Mouse (Mus musculus): ENCODE measurements around the gene Pdzd2. TPM values are rescaled to one million over a fixed set of nuclear protein-coding genes. Genes with fewer than 3 reads are reported as not detected.
"Not testable (repeated sequence)": the region's sequence is repeated elsewhere in the genome, so short reads cannot be mapped to it uniquely, and the experiment has no call there.

Gene Pdzd2
- total RNA-seq, 2 experiments from 2014 or later, result 136 to 185 TPM

GRCm38 (mm10) chr15:12368357-12368756 is 371.4 kb downstream of the Pdzd2 start:
- DNase-seq, result no peak
- intact Hi-C loops (cut with DNase I), result loop anchor here (2.0 kb wide), 1 partner anchor 426 kb away; no protein-coding TSS in a partner anchor

- intact Hi-C loops (cut with DNase I), result loop anchor here (2.0 kb wide), 1 partner anchor 427 kb away; no protein-coding TSS in a partner anchor
- peak; percentile 32 to 38 for DNase-seq
These were observed 372.2 kb downstream of the Pdzd2 start for GRCm38 (mm10) chr15:12367306-12368080.

GRCm38 (mm10) chr15:12366580-12367305 is 373.0 kb downstream of the Pdzd2 start:
- intact Hi-C loops (cut with DNase I); DNase-seq: not testable (repeated sequence)

- intact Hi-C loops (cut with DNase I), result no loop called here
- no peak for DNase-seq
These were observed 373.7 kb downstream of the Pdzd2 start for GRCm38 (mm10) chr15:12366072-12366469.

- DNase-seq, result no peak
- intact Hi-C loops (cut with DNase I), result no loop called here
These were observed 374.2 kb downstream of the Pdzd2 start for GRCm38 (mm10) chr15:12365416-12366071.

- intact Hi-C loops (cut with DNase I), result no loop called here
- no peak for DNase-seq
These were observed 375.6 kb downstream of the Pdzd2 start for GRCm38 (mm10) chr15:12364096-12364495.

GRCm38 (mm10) chr15:12362701-12363040 is 377.1 kb downstream of the Pdzd2 start:
- intact Hi-C loops (cut with DNase I), result no loop called here
- no peak for DNase-seq

GRCm38 (mm10) chr15:12362001-12362700 is 377.6 kb downstream of the Pdzd2 start:
- DNase-seq, result no peak
- intact Hi-C loops (cut with DNase I), result no loop called here

GRCm38 (mm10) chr15:12360519-12361212 is 379.1 kb downstream of the Pdzd2 start:
- no peak for DNase-seq
- intact Hi-C loops (cut with DNase I), result no loop called here

- intact Hi-C loops (cut with DNase I), result no loop called here
These were observed 381.3 kb downstream of the Pdzd2 start for GRCm38 (mm10) chr15:12358384-12358783.

GRCm38 (mm10) chr15:12357459-12357858 is 382.3 kb downstream of the Pdzd2 start:
- no peak for DNase-seq
- intact Hi-C loops (cut with DNase I), result no loop called here

More at GRCm38 (mm10) chr15:12358384-12358783, 381.3 kb downstream of the Pdzd2 start:
- no peak for DNase-seq

GRCm38 (mm10) chr15:12355907-12356306 is 383.8 kb downstream of the Pdzd2 start:
- no peak for DNase-seq
- intact Hi-C loops (cut with DNase I), result no loop called here

GRCm38 (mm10) chr15:12355261-12355660 is 384.5 kb downstream of the Pdzd2 start:
- no peak for DNase-seq
- intact Hi-C loops (cut with DNase I), result no loop called here

- intact Hi-C loops (cut with DNase I), result no loop called here
- DNase-seq, result no peak
These were observed 385.4 kb downstream of the Pdzd2 start for GRCm38 (mm10) chr15:12354281-12354810.

GRCm38 (mm10) chr15:12351470-12351869 is 388.3 kb downstream of the Pdzd2 start:
- intact Hi-C loops (cut with DNase I), result no loop called here
- no peak for DNase-seq

- no peak for DNase-seq
- intact Hi-C loops (cut with DNase I), result no loop called here
These were observed 389.9 kb downstream of the Pdzd2 start for GRCm38 (mm10) chr15:12349840-12350239.

GRCm38 (mm10) chr15:12348950-12349349 is 390.8 kb downstream of the Pdzd2 start:
- DNase-seq, result no peak
- intact Hi-C loops (cut with DNase I), result no loop called here

- no peak for DNase-seq
- intact Hi-C loops (cut with DNase I), result no loop called here
These were observed 392.8 kb downstream of the Pdzd2 start for GRCm38 (mm10) chr15:12346916-12347315.

- intact Hi-C loops (cut with DNase I), result no loop called here
- no peak for DNase-seq
These were observed 398.3 kb downstream of the Pdzd2 start for GRCm38 (mm10) chr15:12341401-12341758.
